Mouse (Mus musculus): Measurements from ENCODE around the gene Scp2d1. TPM values are rescaled to one million over a fixed set of nuclear protein-coding genes. Genes with fewer than 3 reads are reported as not detected.

Scp2d1 gene
- polyA plus RNA-seq, 1 experiment from 2014 or later = not detected

DNA sequence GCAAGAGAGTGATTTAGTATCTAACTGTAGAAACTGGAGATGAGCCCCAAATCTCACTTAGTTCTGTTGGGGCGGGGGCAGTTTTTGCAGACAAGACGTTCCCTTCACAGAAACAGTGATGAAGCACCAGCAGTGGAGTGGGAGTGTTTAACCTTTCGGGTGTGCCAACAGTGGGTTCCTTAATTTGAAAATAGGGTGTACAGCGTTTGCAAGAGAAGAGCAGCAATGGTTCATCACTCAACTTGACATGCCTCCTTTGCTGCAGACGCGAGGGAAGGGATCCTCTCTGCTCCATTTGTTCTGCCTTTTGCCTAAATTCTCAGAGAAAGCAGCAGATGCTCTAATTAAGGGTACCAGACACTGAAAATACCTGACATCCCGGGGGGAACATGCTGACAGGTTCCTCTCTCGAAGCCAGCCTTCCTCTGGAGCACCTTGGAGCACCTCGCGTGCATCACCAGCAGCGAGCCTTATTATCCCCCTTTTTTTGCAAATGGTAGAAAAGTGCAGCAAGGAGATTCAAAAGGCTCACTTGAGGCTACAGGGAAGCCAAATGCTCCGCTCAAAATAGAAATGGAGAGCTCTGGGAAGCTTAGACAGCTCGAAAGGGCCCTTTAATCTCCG is 31.7 kb upstream of the Scp2d1 start:
- Histone ChIP-seq H3K4me2 (ENCODE audit: low read length) (no peak overlapping the region), H3K27me3 (replicated peaks; ENCODE audit: control insufficient read depth, insufficient read depth, low read length) (no peaks in the 10 kb centered on the region), H3K9me3 (replicated peaks; ENCODE audit: control insufficient read depth, low read length) (no peaks in the 10 kb centered on the region), H3K9ac (ENCODE audit: low read length) (no peak overlapping the region), H3K27ac (ENCODE audit: low read depth, low read length) (no peak overlapping the region), H3K4me3 (ENCODE audit: low read depth, low read length) (no peak overlapping the region), H3K36me3 (ENCODE audit: control insufficient read depth, insufficient read depth, low read length) (no peaks in the 10 kb centered on the region), H3K4me1 (ENCODE audit: control insufficient read depth, insufficient read depth, low read length) (no peaks in the 10 kb centered on the region)
- WGBS = 89% methylated on average over 14 of the region's 14 CpGs
- ATAC-seq (no peak), DNase-seq (ENCODE audit: low spot score) (no peak)

DNA sequence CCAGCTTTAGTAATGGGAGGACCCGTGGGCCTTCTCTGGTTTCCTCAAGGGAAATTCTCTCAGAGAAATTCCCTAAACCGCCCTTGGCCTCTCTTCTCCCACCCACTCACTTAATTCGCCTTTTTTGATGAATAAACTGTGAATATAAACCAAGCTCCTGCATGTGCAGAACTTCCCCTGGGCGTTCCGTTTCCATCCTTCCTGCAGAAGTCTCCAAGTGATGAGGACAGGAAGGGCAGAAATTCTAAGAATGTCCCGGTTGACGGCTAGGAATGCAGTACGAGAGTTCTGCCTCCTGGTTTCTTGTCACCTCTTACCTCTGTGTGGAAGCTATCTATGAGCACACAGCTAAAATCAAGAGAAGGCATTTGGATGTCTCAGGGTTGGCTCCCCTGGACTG is 25.9 kb upstream of the Scp2d1 start:
- no peak overlapping the region for H3K9ac ChIP-seq (ENCODE audit: low read length)
- WGBS = 89% methylated on average over 8 of the region's 8 CpGs
- no peaks in the 10 kb centered on the region for H3K9me3 ChIP-seq (replicated peaks; ENCODE audit: control insufficient read depth, low read length)
- no peak overlapping the region for H3K27ac ChIP-seq (ENCODE audit: low read depth, low read length)
- H3K4me2 ChIP-seq (ENCODE audit: low read length) = no peak overlapping the region
- no peaks in the 10 kb centered on the region for H3K36me3 ChIP-seq (ENCODE audit: control insufficient read depth, insufficient read depth, low read length)
- ATAC-seq = no peak
- H3K4me1 ChIP-seq (ENCODE audit: control insufficient read depth, insufficient read depth, low read length) = no peaks in the 10 kb centered on the region
- DNase-seq (ENCODE audit: low spot score) = no peak
- no peak overlapping the region for H3K4me3 ChIP-seq (ENCODE audit: low read depth, low read length)
- no peaks in the 10 kb centered on the region for H3K27me3 ChIP-seq (replicated peaks; ENCODE audit: control insufficient read depth, insufficient read depth, low read length)

DNA sequence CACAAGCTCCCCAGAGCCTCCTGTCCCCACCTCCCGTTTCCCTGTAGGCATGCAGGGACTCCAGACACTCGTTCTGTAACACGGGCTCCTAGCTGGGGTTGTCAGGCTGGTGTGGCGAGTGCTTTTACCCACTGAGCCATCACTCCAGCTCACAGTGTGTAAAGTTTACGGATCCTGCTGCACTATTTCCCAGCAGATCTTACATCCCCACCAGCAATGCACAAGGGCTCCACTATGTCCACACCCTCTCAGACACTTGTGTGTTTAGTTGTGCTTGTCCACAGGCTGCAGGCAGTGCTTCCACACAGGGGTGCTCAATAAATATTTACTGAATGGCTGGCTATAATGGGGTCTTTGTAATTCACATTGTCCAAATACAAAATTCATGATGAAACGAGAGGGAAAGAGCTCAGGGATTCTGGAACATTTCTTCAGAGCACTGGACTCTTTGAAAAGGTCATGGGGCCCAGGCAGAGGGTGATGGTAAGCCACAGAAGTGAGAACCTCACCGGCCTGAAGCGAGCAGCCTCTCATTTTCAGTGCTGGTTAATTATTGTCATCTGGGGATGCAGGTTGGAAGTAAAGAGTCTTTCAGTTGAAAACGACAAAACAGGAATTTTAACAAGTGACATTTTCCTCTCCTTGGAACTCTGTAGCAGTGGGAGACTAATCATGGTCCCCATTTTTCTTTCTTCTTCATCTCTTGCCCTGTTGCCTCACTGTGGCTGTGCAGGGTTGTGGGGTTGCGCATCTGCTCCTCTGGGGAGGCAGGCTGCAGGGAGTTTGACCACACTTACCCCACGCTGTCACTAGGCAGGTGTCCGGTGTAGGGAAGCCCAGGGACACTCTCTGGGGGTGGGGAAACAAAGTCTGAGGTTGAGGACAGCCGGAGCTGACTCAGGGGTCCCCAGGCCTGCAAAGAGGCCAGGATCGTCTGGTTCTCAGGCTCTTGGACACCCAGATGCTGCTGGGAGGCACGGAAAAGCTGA is 15.4 kb upstream of the Scp2d1 start:
- ATAC-seq (no peak), DNase-seq (ENCODE audit: low spot score) (no peak)
- Histone ChIP-seq H3K27me3 (replicated peaks; ENCODE audit: control insufficient read depth, insufficient read depth, low read length) (no peaks in the 10 kb centered on the region), H3K27ac (ENCODE audit: low read depth, low read length) (no peak overlapping the region), H3K36me3 (ENCODE audit: control insufficient read depth, insufficient read depth, low read length) (no peaks in the 10 kb centered on the region), H3K4me2 (ENCODE audit: low read length) (no peak overlapping the region), H3K4me1 (ENCODE audit: control insufficient read depth, insufficient read depth, low read length) (no peaks in the 10 kb centered on the region), H3K9ac (ENCODE audit: low read length) (no peak overlapping the region), H3K9me3 (replicated peaks; ENCODE audit: control insufficient read depth, low read length) (no peaks in the 10 kb centered on the region), H3K4me3 (ENCODE audit: low read depth, low read length) (no peak overlapping the region)
- 58% methylated on average over 15 of the region's 15 CpGs for WGBS

DNA sequence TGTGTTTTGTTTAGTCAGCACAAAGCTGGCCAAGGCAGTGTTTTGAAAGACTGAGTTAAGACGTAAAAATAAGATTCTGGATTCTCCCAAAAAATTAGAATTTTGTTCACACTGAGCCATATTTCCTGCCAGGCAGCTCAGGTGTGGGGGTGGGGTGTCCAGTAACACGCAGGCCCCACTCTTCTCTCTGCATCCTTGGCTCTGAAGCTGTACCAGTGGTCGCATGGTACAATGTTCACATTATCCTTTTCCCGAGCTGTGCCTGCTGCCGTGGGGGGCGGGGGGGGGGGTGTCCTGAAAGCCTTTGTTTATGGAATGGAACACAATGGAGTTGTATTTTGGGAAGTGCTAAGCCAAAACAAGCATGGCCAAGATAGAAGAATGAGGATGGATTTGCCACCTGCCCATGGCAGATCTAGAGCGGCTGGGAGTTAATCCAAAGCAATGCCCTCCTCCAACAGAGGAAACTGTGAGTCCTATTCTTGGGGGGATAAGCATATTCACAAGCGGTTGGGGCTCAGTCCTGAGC is 5.1 kb downstream of the Scp2d1 start:
- Histone ChIP-seq H3K9ac (ENCODE audit: low read length) (no peak overlapping the region), H3K27ac (ENCODE audit: low read depth, low read length) (no peak overlapping the region), H3K27me3 (replicated peaks; ENCODE audit: control insufficient read depth, insufficient read depth, low read length) (no peaks in the 10 kb centered on the region), H3K4me3 (ENCODE audit: low read depth, low read length) (no peak overlapping the region), H3K9me3 (replicated peaks; ENCODE audit: control insufficient read depth, low read length) (no peaks in the 10 kb centered on the region), H3K4me2 (ENCODE audit: low read length) (no peak overlapping the region), H3K36me3 (ENCODE audit: control insufficient read depth, insufficient read depth, low read length) (no peaks in the 10 kb centered on the region), H3K4me1 (ENCODE audit: control insufficient read depth, insufficient read depth, low read length) (no peaks in the 10 kb centered on the region)
- 71% methylated on average over 8 of the region's 8 CpGs for WGBS
- ATAC-seq (no peak), DNase-seq (ENCODE audit: low spot score) (no peak)

DNA sequence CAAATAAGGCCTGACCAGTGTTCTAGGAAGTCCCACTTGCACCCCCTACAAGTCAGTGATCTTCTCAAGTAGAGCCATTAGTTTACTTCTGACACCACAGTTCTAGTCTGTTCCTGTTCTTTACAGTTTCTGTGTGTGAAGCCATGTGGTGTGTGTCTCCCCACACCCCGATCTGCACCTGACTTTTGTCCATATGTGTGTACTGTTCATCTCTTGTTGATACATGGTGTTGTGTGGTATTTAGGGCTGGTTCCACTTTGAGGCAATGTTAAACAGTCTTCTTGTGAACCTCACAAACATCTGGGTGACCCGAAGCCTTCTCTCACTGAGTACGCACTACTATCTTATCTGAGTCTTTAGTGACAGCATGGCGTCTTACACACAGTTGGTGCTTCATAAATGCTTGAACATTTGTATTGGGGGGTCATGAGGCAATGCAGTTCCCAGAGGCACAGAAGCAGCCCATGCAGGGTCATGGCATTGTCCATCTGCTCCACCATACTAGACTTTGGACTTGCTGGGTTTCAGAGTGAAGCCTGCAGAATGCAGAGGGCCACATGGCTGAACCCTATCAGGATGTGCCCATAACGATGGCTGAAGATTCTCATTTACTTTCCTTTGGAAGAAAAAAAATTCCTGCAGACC is 13.3 kb downstream of the Scp2d1 start:
- Histone ChIP-seq H3K9ac (ENCODE audit: low read length) (no peak overlapping the region), H3K4me3 (ENCODE audit: low read depth, low read length) (no peak overlapping the region), H3K27ac (ENCODE audit: low read depth, low read length) (no peak overlapping the region), H3K4me2 (ENCODE audit: low read length) (no peak overlapping the region), H3K9me3 (replicated peaks; ENCODE audit: control insufficient read depth, low read length) (no peaks in the 10 kb centered on the region), H3K36me3 (ENCODE audit: control insufficient read depth, insufficient read depth, low read length) (no peaks in the 10 kb centered on the region), H3K4me1 (ENCODE audit: control insufficient read depth, insufficient read depth, low read length) (no peaks in the 10 kb centered on the region), H3K27me3 (replicated peaks; ENCODE audit: control insufficient read depth, insufficient read depth, low read length) (no peaks in the 10 kb centered on the region)
- WGBS = 92% methylated on average over 5 of the region's 5 CpGs
- DNase-seq (ENCODE audit: low spot score) (no peak), ATAC-seq (no peak)

DNA sequence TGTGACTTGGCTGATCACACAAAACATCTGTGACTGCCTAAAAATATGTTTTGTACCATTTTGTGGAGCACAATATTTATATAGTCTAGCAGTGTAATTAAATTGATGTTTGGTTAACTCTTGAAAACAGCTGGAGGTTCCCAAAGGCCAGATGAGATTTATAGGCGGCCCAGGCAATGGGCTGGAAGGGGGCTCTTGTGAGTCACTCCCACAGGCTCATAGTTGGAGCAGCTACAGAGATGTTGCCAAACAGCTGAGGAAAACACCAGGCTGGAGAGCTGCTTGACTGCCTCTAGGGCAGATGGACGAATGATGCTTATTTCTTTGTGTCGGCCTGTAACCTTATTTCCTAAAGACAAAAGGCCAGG is 13.8 kb downstream of the Scp2d1 start:
- Histone ChIP-seq H3K9me3 (replicated peaks; ENCODE audit: control insufficient read depth, low read length) (no peaks in the 10 kb centered on the region), H3K27ac (ENCODE audit: low read depth, low read length) (no peak overlapping the region), H3K9ac (ENCODE audit: low read length) (no peak overlapping the region), H3K4me2 (ENCODE audit: low read length) (no peak overlapping the region), H3K27me3 (replicated peaks; ENCODE audit: control insufficient read depth, insufficient read depth, low read length) (no peaks in the 10 kb centered on the region), H3K36me3 (ENCODE audit: control insufficient read depth, insufficient read depth, low read length) (no peaks in the 10 kb centered on the region), H3K4me1 (ENCODE audit: control insufficient read depth, insufficient read depth, low read length) (no peaks in the 10 kb centered on the region), H3K4me3 (ENCODE audit: low read depth, low read length) (no peak overlapping the region)
- no peak for DNase-seq (ENCODE audit: low spot score)
- ATAC-seq = no peak
- WGBS = 81% methylated on average over 3 of the region's 3 CpGs

DNA sequence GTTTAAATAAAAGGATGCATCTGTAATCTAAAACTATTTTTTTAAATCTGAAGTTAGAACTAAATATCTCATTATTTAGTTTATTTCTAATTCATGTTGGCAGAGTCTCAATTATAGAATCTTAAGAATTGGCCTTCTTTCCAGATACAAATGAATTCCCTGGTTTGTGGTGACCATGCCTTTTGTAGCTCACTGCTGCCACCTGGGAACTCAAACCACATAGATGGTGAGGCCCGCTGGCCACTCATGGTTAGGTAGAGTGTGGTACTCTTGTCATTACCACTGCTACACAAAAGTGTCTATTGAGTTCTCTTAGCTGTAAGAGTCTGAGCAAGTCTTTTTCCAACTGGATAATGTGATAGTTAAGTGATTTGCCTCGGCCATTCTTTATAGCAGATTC is 45.4 kb downstream of the Scp2d1 start:
- Histone ChIP-seq H3K36me3 (ENCODE audit: control insufficient read depth, insufficient read depth, low read length) (no peaks in the 10 kb centered on the region), H3K4me3 (ENCODE audit: low read depth, low read length) (no peak overlapping the region), H3K9me3 (replicated peaks; ENCODE audit: control insufficient read depth, low read length) (no peaks in the 10 kb centered on the region), H3K9ac (ENCODE audit: low read length) (no peak overlapping the region), H3K27ac (ENCODE audit: low read depth, low read length) (no peak overlapping the region), H3K4me2 (ENCODE audit: low read length) (no peak overlapping the region), H3K4me1 (ENCODE audit: control insufficient read depth, insufficient read depth, low read length) (no peaks in the 10 kb centered on the region), H3K27me3 (replicated peaks; ENCODE audit: control insufficient read depth, insufficient read depth, low read length) (no peaks in the 10 kb centered on the region)
- 78% methylated on average over 2 of the region's 2 CpGs for WGBS
- ATAC-seq (no peak), DNase-seq (ENCODE audit: low spot score) (no peak)
